17 mouse cellular contexts compared by ENCODE assay signal in the genomic region with DNA sequence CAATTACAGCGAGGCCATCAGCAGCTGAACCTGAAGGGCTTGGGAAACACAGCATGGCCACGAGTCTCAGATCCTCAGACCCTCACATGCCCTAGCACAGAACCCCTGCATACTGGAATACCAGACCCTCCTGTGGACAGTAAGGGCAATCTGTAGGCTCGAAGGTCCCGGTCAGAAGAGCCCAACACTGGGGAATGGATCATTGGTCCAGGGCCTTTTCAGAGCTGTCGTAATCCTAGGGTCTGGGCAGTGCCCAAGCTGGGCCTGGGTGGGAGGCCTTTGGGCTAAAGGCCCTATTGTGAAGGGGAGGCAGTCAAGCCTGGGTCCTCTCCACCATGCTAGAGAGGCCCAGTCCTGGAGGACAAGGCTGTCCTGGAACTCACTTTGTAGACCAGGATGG. TPM values are rescaled to one million over a fixed set of nuclear protein-coding genes. Genes with fewer than 3 reads are reported as not detected.
DNase-seq lines count a peak whose midpoint lies in the region; ATAC-seq and TF ChIP-seq lines count a peak whose summit lies in the region.
"Had no signal": no experiment of that assay in that cellular context is flagged by ENCODE, and none has a peak within 500 bp of the region (broad histone marks: within the 10 kb centered on the region; RNA-seq: fewer than 3 reads in every experiment).

No protein-coding gene starts in this region.

- WGBS in hindbrain, embryonic 14.5 days: 97% methylated on average over 5 of the region's 5 CpGs
- 86% methylated on average over 5 of the region's 5 CpGs for WGBS in hindbrain, postnatal 0 days
- 90% methylated on average over 5 of the region's 5 CpGs for WGBS in midbrain, embryonic 10.5 days
- 90% methylated on average over 5 of the region's 5 CpGs for WGBS in midbrain, postnatal 0 days
- 91% methylated on average over 5 of the region's 5 CpGs for WGBS in intestine, embryonic 16.5 days
- WGBS in stomach, postnatal 0 days: 95% methylated on average over 5 of the region's 5 CpGs

- TF ChIP-seq CTCF in hindbrain, postnatal 0 days (IDR thresholded peaks at IDR 0.05; ENCODE audit: low read depth): no peak
- no peak for TF ChIP-seq CTCF in midbrain, postnatal 0 days (IDR thresholded peaks at IDR 0.05)
- TF ChIP-seq CTCF in stomach, postnatal 0 days (IDR thresholded peaks at IDR 0.05; ENCODE audit: low read depth): no peak

- no peaks in the 10 kb centered on the region for H3K36me3 ChIP-seq in hindbrain, embryonic 14.5 days (replicated peaks; ENCODE audit: control insufficient read depth, insufficient read depth)
- H3K36me3 ChIP-seq in hindbrain, postnatal 0 days (ENCODE audit: insufficient read depth, low read length): no peaks in the 10 kb centered on the region
- H3K36me3 ChIP-seq in midbrain, embryonic 10.5 days: no peaks in the 10 kb centered on the region
- no peaks in the 10 kb centered on the region for H3K36me3 ChIP-seq in midbrain, postnatal 0 days (ENCODE audit: insufficient read depth, low read length)
- no peaks in the 10 kb centered on the region for H3K36me3 ChIP-seq in intestine, embryonic 16.5 days (ENCODE audit: control insufficient read depth, insufficient read depth, low read length)
- H3K36me3 ChIP-seq in stomach, postnatal 0 days (ENCODE audit: control insufficient read depth, insufficient read depth, low read length): no peaks in the 10 kb centered on the region
- H3K36me3 ChIP-seq: midbrain, embryonic 12.5 days had no signal

- TF ChIP-seq EP300 in stomach, postnatal 0 days (optimal IDR thresholded peaks at IDR 0.05): no peak

- no peak overlapping the region for H3K9ac ChIP-seq in hindbrain, embryonic 14.5 days
- no peak overlapping the region for H3K9ac ChIP-seq in hindbrain, postnatal 0 days (replicated peaks; ENCODE audit: low read length)
- H3K9ac ChIP-seq in midbrain, postnatal 0 days (replicated peaks; ENCODE audit: low read length, poor library complexity, severe bottlenecking): no peak overlapping the region
- no peak overlapping the region for H3K9ac ChIP-seq in intestine, embryonic 16.5 days (ENCODE audit: low read depth, low read length)
- H3K9ac ChIP-seq in stomach, postnatal 0 days (ENCODE audit: low read length): no peak overlapping the region

- no peak overlapping the region for H3K4me2 ChIP-seq in hindbrain, embryonic 14.5 days (replicated peaks)
- H3K4me2 ChIP-seq in hindbrain, postnatal 0 days (ENCODE audit: low read depth, low read length): no peak overlapping the region
- H3K4me2 ChIP-seq in midbrain, postnatal 0 days (ENCODE audit: low read depth, low read length, poor library complexity, severe bottlenecking): no peak overlapping the region
- H3K4me2 ChIP-seq in intestine, embryonic 16.5 days (ENCODE audit: low read depth, low read length): no peak overlapping the region
- H3K4me2 ChIP-seq in stomach, postnatal 0 days (replicated peaks; ENCODE audit: low read depth): no peak overlapping the region
- H3K4me2 ChIP-seq: liver, embryonic 11.5 days; midbrain, embryonic 12.5 days had no signal

- H3K4me1 ChIP-seq in hindbrain, embryonic 14.5 days (replicated peaks; ENCODE audit: control insufficient read depth, insufficient read depth, low read length): peaks cover 19% of the 10 kb centered on the region
- peaks cover 11% of the 10 kb centered on the region; the same call in 1 of the 2 replicates for H3K4me1 ChIP-seq in hindbrain, postnatal 0 days (ENCODE audit: insufficient read depth, low read length)
- H3K4me1 ChIP-seq in midbrain, embryonic 10.5 days: peaks cover 47% of the 10 kb centered on the region
- peaks cover 11% of the 10 kb centered on the region; the same call in 1 of the 2 replicates for H3K4me1 ChIP-seq in midbrain, postnatal 0 days (ENCODE audit: insufficient read depth, low read length)
- peaks cover 37% of the 10 kb centered on the region for H3K4me1 ChIP-seq in intestine, embryonic 16.5 days (ENCODE audit: control insufficient read depth, insufficient read depth, low read length)
- peaks cover 24% of the 10 kb centered on the region for H3K4me1 ChIP-seq in stomach, postnatal 0 days (replicated peaks; ENCODE audit: control insufficient read depth, insufficient read depth)

- no peak overlapping the region for H3K4me3 ChIP-seq in hindbrain, embryonic 14.5 days (replicated peaks; ENCODE audit: low read length)
- H3K4me3 ChIP-seq in hindbrain, postnatal 0 days (ENCODE audit: low read length): no peak overlapping the region
- H3K4me3 ChIP-seq in midbrain, embryonic 10.5 days: no peak overlapping the region
- no peak overlapping the region for H3K4me3 ChIP-seq in midbrain, postnatal 0 days (ENCODE audit: low read depth, low read length)
- H3K4me3 ChIP-seq in intestine, embryonic 16.5 days (ENCODE audit: low read length): no peak overlapping the region
- no peak overlapping the region for H3K4me3 ChIP-seq in stomach, postnatal 0 days (ENCODE audit: low read depth, low read length)
- H3K4me3 ChIP-seq: midbrain, embryonic 12.5 days; myocyte had no signal

- H3K27me3 ChIP-seq in hindbrain, embryonic 14.5 days (ENCODE audit: control insufficient read depth, insufficient read depth, low read length): no peaks in the 10 kb centered on the region
- no peaks in the 10 kb centered on the region for H3K27me3 ChIP-seq in hindbrain, postnatal 0 days (ENCODE audit: insufficient read depth, low read length)
- H3K27me3 ChIP-seq in midbrain, embryonic 10.5 days (ENCODE audit: low read depth, poor library complexity, severe bottlenecking): no peaks in the 10 kb centered on the region
- H3K27me3 ChIP-seq in midbrain, postnatal 0 days (ENCODE audit: insufficient read depth, low read length): no peaks in the 10 kb centered on the region
- H3K27me3 ChIP-seq in intestine, embryonic 16.5 days (replicated peaks; ENCODE audit: control insufficient read depth, insufficient read depth, low read length): no peaks in the 10 kb centered on the region
- no peaks in the 10 kb centered on the region for H3K27me3 ChIP-seq in stomach, postnatal 0 days (ENCODE audit: control insufficient read depth, insufficient read depth, low read length)
- H3K27me3 ChIP-seq: midbrain, embryonic 12.5 days had no signal

- no peak for ATAC-seq in hindbrain, embryonic 14.5 days (ENCODE audit: low FRiP score)
- no peak for ATAC-seq in hindbrain, postnatal 0 days
- no peak for ATAC-seq in midbrain, postnatal 0 days (ENCODE audit: low FRiP score)
- no peak for ATAC-seq in intestine, embryonic 16.5 days
- no peak for ATAC-seq in stomach, postnatal 0 days (ENCODE audit: low FRiP score, low TSS enrichment)
- ATAC-seq in megakaryocyte, adult 5-6 weeks (ENCODE audit: poor library complexity, severe bottlenecking): no peak
- ATAC-seq: CD4-positive, CD25-positive, alpha-beta regulatory T cell, adult 4 months had no signal

- H3K9me3 ChIP-seq in hindbrain, embryonic 14.5 days (ENCODE audit: control insufficient read depth, low read length): no peaks in the 10 kb centered on the region
- no peaks in the 10 kb centered on the region for H3K9me3 ChIP-seq in hindbrain, postnatal 0 days (ENCODE audit: low read length)
- H3K9me3 ChIP-seq in midbrain, embryonic 10.5 days (replicated peaks): no peaks in the 10 kb centered on the region
- no peaks in the 10 kb centered on the region for H3K9me3 ChIP-seq in midbrain, postnatal 0 days (ENCODE audit: low read length)
- no peaks in the 10 kb centered on the region for H3K9me3 ChIP-seq in intestine, embryonic 16.5 days (ENCODE audit: control insufficient read depth, low read length)
- no peaks in the 10 kb centered on the region for H3K9me3 ChIP-seq in stomach, postnatal 0 days (ENCODE audit: control insufficient read depth, low read length)
- H3K9me3 ChIP-seq: midbrain, embryonic 12.5 days had no signal

- peak overlapping the region; percentile 82; the same call in 1 of the 2 replicates for H3K27ac ChIP-seq in hindbrain, embryonic 14.5 days
- no peak overlapping the region for H3K27ac ChIP-seq in hindbrain, postnatal 0 days
- peak overlapping the region; percentile 88 for H3K27ac ChIP-seq in midbrain, embryonic 10.5 days (replicated peaks)
- H3K27ac ChIP-seq in midbrain, postnatal 0 days (ENCODE audit: low read depth, low read length): no peak overlapping the region
- H3K27ac ChIP-seq in intestine, embryonic 16.5 days (ENCODE audit: low read length): peak overlapping the region; percentile 93; the same call in 1 of the 2 replicates
- H3K27ac ChIP-seq in stomach, postnatal 0 days (replicated peaks): peak overlapping the region; percentile 94

- DNase-seq in hindbrain, embryonic 14.5 days (ENCODE audit: low spot score): no peak
- no peak for DNase-seq in hindbrain, postnatal 0 days (ENCODE audit: low spot score)
- DNase-seq in midbrain, embryonic 10.5 days (ENCODE audit: low spot score): no peak
- no peak for DNase-seq in midbrain, postnatal 0 days (ENCODE audit: low spot score)
- no peak for DNase-seq in stomach, postnatal 0 days (ENCODE audit: low spot score)
- DNase-seq: adrenal gland, postnatal 10 days; cerebellum, adult 9-10 months; gastrocnemius, postnatal 14 days; kidney, adult 18-20 months; spleen, adult 18-20 months; thymus, postnatal 36 days had no signal

RNA-seq across cellular contexts. Expression of gene Morn1, which starts 56.5 kb away (rescaled TPM):
- polyA plus RNA-seq in hindbrain, embryonic 14.5 days (2014; fragmentation: Nextera tagmentation; extraction: Ambion mirVana): 6.1 and 8.7 TPM in 2 replicates
- total RNA-seq in hindbrain, postnatal 0 days (2014; rRNA removed): 0.86 and 9.0 TPM in 2 replicates
- polyA plus RNA-seq in hindbrain, postnatal 0 days (2015; fragmentation: Nextera tagmentation; extraction: Ambion mirVana): 8.9 and 10.0 TPM in 2 replicates
- polyA plus RNA-seq in midbrain, embryonic 10.5 days (2016; fragmentation: Nextera tagmentation; extraction: Ambion mirVana): 5.1 and 6.2 TPM in 2 replicates
- total RNA-seq in midbrain, postnatal 0 days (2014; rRNA removed): 3.3 and 8.5 TPM in 2 replicates
- 8.6 and 8.9 TPM in 2 replicates for polyA plus RNA-seq in midbrain, postnatal 0 days (2015; fragmentation: Nextera tagmentation; extraction: Ambion mirVana)
- 3.6 and 4.3 TPM in 2 replicates for polyA plus RNA-seq in intestine, embryonic 16.5 days (2015; fragmentation: Nextera tagmentation; extraction: Ambion mirVana)
- polyA plus RNA-seq in stomach, postnatal 0 days (2015; fragmentation: Nextera tagmentation; extraction: Ambion mirVana): 3.2 and 3.6 TPM in 2 replicates
- 0.71 TPM in 1 of 2 replicates, not detected in the other for total RNA-seq in megakaryocyte, adult 5-6 weeks (2015)
- total RNA-seq in megakaryocyte, adult 5-6 weeks (2017): 0.95 and 1.1 TPM in 2 replicates

RNA-seq across cellular contexts. Expression of gene Rer1, which starts 56.7 kb away (rescaled TPM):
- 145 and 148 TPM in 2 replicates for polyA plus RNA-seq in hindbrain, embryonic 14.5 days (2014; fragmentation: Nextera tagmentation; extraction: Ambion mirVana)
- total RNA-seq in hindbrain, postnatal 0 days (2014; rRNA removed): 85.4 and 93.5 TPM in 2 replicates
- polyA plus RNA-seq in hindbrain, postnatal 0 days (2015; fragmentation: Nextera tagmentation; extraction: Ambion mirVana): 129 and 136 TPM in 2 replicates
- 137 and 147 TPM in 2 replicates for polyA plus RNA-seq in midbrain, embryonic 10.5 days (2016; fragmentation: Nextera tagmentation; extraction: Ambion mirVana)
- total RNA-seq in midbrain, postnatal 0 days (2014; rRNA removed): 91.4 and 104 TPM in 2 replicates
- polyA plus RNA-seq in midbrain, postnatal 0 days (2015; fragmentation: Nextera tagmentation; extraction: Ambion mirVana): 132 and 133 TPM in 2 replicates
- 211 and 216 TPM in 2 replicates for polyA plus RNA-seq in intestine, embryonic 16.5 days (2015; fragmentation: Nextera tagmentation; extraction: Ambion mirVana)
- 182 and 185 TPM in 2 replicates for polyA plus RNA-seq in stomach, postnatal 0 days (2015; fragmentation: Nextera tagmentation; extraction: Ambion mirVana)
- 133 and 141 TPM in 2 replicates for total RNA-seq in megakaryocyte, adult 5-6 weeks (2015)
- 116 and 130 TPM in 2 replicates for total RNA-seq in megakaryocyte, adult 5-6 weeks (2017)

Comparison
In these comparisons a context has a peak if more than half of its experiments do, and no peak if none do; other contexts are left out.
1. H3K27ac ChIP-seq: peak in hindbrain, embryonic 14.5 days (single experiment), midbrain, embryonic 10.5 days (single experiment), intestine, embryonic 16.5 days (single experiment) and stomach, postnatal 0 days (single experiment); none in hindbrain, postnatal 0 days (single experiment) and midbrain, postnatal 0 days (single experiment).